Mouse (Mus musculus): ENCODE measurements around the gene Dnmt1.

Dnmt1 gene

GRCm38 (mm10) chr9:20887191-20887590 is 72.5 kb downstream of the Dnmt1 start:
- DNase-seq (ENCODE audit: inconsistent age in 2 of 2, low spot score in 1 of 2) = no peak

GRCm38 (mm10) chr9:20886563-20886962 is 73.1 kb downstream of the Dnmt1 start:
- no peak for DNase-seq (ENCODE audit: inconsistent age in 2 of 2, low spot score in 1 of 2)

- peak in 1 of 2 experiments; percentile 45 for DNase-seq (ENCODE audit: inconsistent age in 2 of 2, low spot score in 1 of 2)
These were observed 80.4 kb downstream of the Dnmt1 start, which contains the start of gene Angptl6 for GRCm38 (mm10) chr9:20879097-20879792. Angptl6 (minus strand) TSS chr9:20879727.

GRCm38 (mm10) chr9:20878710-20879065 is 81.0 kb downstream of the Dnmt1 start:
- DNase-seq (ENCODE audit: inconsistent age in 2 of 2, low spot score in 1 of 2) = no peak

- DNase-seq (ENCODE audit: inconsistent age in 2 of 2, low spot score in 1 of 2) = peak; percentile 100
These were observed 81.5 kb downstream of the Dnmt1 start for GRCm38 (mm10) chr9:20878041-20878709.

GRCm38 (mm10) chr9:20877118-20878040 is 82.3 kb downstream of the Dnmt1 start:
- DNase-seq (ENCODE audit: inconsistent age in 2 of 2, low spot score in 1 of 2) = no peak

GRCm38 (mm10) chr9:20876318-20877117 is 83.2 kb downstream of the Dnmt1 start:
- DNase-seq (ENCODE audit: inconsistent age in 2 of 2, low spot score in 1 of 2) = peak; percentile 44 to 58

- peak; percentile 34 to 47 for DNase-seq (ENCODE audit: inconsistent age in 2 of 2, low spot score in 1 of 2)
These were observed 84.5 kb downstream of the Dnmt1 start for GRCm38 (mm10) chr9:20875021-20875790.

- no peak for DNase-seq (ENCODE audit: inconsistent age in 2 of 2, low spot score in 1 of 2)
These were observed 86.2 kb downstream of the Dnmt1 start for GRCm38 (mm10) chr9:20873521-20873920.

GRCm38 (mm10) chr9:20872991-20873390 is 86.7 kb downstream of the Dnmt1 start:
- no peak for DNase-seq (ENCODE audit: inconsistent age in 2 of 2, low spot score in 1 of 2)

- DNase-seq (ENCODE audit: inconsistent age in 2 of 2, low spot score in 1 of 2) = peak in 1 of 2 experiments; percentile 26
These were observed 89.2 kb downstream of the Dnmt1 start for GRCm38 (mm10) chr9:20870211-20871173.

- DNase-seq (ENCODE audit: inconsistent age in 2 of 2, low spot score in 1 of 2) = peak; percentile 40 to 73
These were observed 90.4 kb downstream of the Dnmt1 start for GRCm38 (mm10) chr9:20869246-20869645.

GRCm38 (mm10) chr9:20868448-20869001 is 91.2 kb downstream of the Dnmt1 start, which contains the start of gene A230050P20Rik:
A230050P20Rik (plus strand) TSS chr9:20868642.
- DNase-seq (ENCODE audit: inconsistent age in 2 of 2, low spot score in 1 of 2) = peak; percentile 77 to 86

GRCm38 (mm10) chr9:20866879-20867278 is 92.8 kb downstream of the Dnmt1 start:
- no peak for DNase-seq (ENCODE audit: inconsistent age in 2 of 2, low spot score in 1 of 2)

- DNase-seq (ENCODE audit: inconsistent age in 2 of 2, low spot score in 1 of 2) = no peak
These were observed 97.5 kb downstream of the Dnmt1 start for GRCm38 (mm10) chr9:20862225-20862624.

- DNase-seq (ENCODE audit: inconsistent age in 2 of 2, low spot score in 1 of 2) = peak in 1 of 2 experiments; percentile 61
These were observed 97.9 kb downstream of the Dnmt1 start for GRCm38 (mm10) chr9:20861821-20862220.

GRCm38 (mm10) chr9:20859926-20860325 is 99.8 kb downstream of the Dnmt1 start:
- DNase-seq (ENCODE audit: inconsistent age in 2 of 2, low spot score in 1 of 2) = no peak
